Mouse (Mus musculus) forebrain, embryonic 13.5 days (tissue): ENCODE results near the gene Ddx54. TPM values are rescaled to one million over a fixed set of nuclear protein-coding genes. Genes with fewer than 3 reads are reported as not detected.

ENCODE experiments used
- ATAC-seq: fragments of 200-750 bp; cut with Nextera tagmentation; 2 replicates; pipeline ENCODE4 v1.8.0; 2017
- H3K27ac ChIP-seq: fragments of 300-500 bp; sonication (generic); 2 replicates; pipeline ENCODE4 v1.5.1; 2015; ENCODE audit warnings: inconsistent platforms, mild to moderate bottlenecking, moderate library complexity
- H3K27me3 ChIP-seq: fragments of 300-500 bp; sonication (generic); 2 replicates; pipeline ENCODE4 v1.6.1; 2015; ENCODE audit warnings: mild to moderate bottlenecking, inconsistent platforms
- H3K36me3 ChIP-seq: fragments of 300-500 bp; sonication (generic); 2 replicates; pipeline ENCODE4 v1.6.1; 2015; ENCODE audit warnings: mild to moderate bottlenecking, inconsistent platforms; ENCODE audit not compliant: poor library complexity, severe bottlenecking
- H3K4me1 ChIP-seq: fragments of 300-500 bp; sonication (generic); 2 replicates; pipeline ENCODE4 v1.6.1; 2015; ENCODE audit warnings: inconsistent platforms
- H3K4me2 ChIP-seq: fragments of 300-500 bp; sonication (generic); 2 replicates; pipeline ENCODE4 v1.6.1; 2015; ENCODE audit warnings: inconsistent platforms, mild to moderate bottlenecking, moderate library complexity
- H3K4me3 ChIP-seq: fragments of 300-500 bp; sonication (generic); 2 replicates; pipeline ENCODE4 v1.5.1; 2015; ENCODE audit warnings: mild to moderate bottlenecking, inconsistent platforms
- H3K9ac ChIP-seq: fragments of 300-500 bp; sonication (generic); 2 replicates; pipeline ENCODE4 v1.6.1; 2015; ENCODE audit warnings: mild to moderate bottlenecking, inconsistent platforms
- H3K9me3 ChIP-seq: fragments of 300-500 bp; sonication (generic); replicated peaks from 2 replicates; pipeline ENCODE4 v1.6.1; 2016; ENCODE audit warnings: inconsistent platforms
- WGBS: fragments of 180-500 bp; shearing (Covaris S2); methylation state at CpG from one replicate; pipeline ENCODE4 v1.1.7; 2015; 5-methylcytosine and 5-hydroxymethylcytosine counted together
- polyA plus RNA-seq: library from polyadenylated mRNA; unstranded; fragments of >200 nt; fragmentation: Nextera tagmentation; extraction: Ambion mirVana; gene quantifications from 2 replicates; pipeline ENCODE4 v1.2.1, GENCODE M21; 2015

Gene Ddx54
- polyA plus RNA-seq, 1 experiment from 2014 or later, result 45.3 TPM

DNA sequence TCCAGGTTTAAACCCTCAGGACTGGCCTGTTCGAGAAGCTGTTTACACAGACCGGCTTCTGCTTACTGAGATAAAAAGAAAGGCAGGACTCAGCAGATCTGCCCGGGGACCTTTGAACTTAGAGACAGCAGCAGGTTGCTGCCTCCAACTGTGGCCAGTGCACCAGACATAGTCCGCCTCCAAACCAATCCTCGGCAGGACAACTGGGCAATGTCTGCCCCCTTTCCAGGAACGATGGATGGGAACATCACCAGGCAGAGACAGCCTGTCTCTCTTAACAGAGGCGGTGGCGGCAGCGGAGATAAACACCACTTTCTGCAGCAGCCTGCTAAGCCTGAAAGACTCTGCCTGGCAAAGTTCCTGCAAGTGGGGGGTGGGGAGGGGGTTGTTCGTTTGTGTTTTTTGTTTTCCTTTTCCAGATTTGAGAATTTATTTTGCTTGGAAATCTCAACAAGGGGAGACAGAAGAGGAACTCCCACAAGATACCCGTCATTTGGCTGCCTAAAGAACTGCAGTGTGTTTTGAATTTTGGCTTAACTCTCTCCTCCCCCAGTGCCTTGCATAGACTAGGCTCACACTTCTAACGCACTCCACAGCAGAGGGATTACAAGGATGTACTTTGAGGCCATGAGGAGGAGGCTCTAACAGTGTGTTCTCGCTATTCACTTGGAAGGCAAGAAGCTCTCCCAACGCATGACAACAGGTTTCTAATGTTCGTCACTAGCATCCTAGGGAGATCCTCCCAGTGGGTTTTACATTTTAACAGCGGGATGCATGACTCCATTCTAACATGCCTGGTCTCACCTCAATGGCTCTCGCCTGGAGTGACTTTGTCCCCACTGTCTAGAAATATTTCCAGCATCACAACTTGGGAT, 25.6 kb upstream of the Ddx54 start:
- no peaks in the 10 kb centered on the region for H3K9me3 ChIP-seq
- H3K4me3 ChIP-seq, result peak overlapping the region; percentile 68
- H3K4me2 ChIP-seq, result peak overlapping the region; percentile 99
- no peak for ATAC-seq
- WGBS, result 11% methylated on average over 17 of the region's 17 CpGs
- H3K27me3 ChIP-seq, result no peaks in the 10 kb centered on the region
- H3K9ac ChIP-seq, result peak overlapping the region; percentile 41
- peaks cover 26% of the 10 kb centered on the region for H3K36me3 ChIP-seq
- H3K4me1 ChIP-seq, result peaks cover 34% of the 10 kb centered on the region
- H3K27ac ChIP-seq, result peak overlapping the region; percentile 37; the same call in 1 of the 2 replicates

DNA sequence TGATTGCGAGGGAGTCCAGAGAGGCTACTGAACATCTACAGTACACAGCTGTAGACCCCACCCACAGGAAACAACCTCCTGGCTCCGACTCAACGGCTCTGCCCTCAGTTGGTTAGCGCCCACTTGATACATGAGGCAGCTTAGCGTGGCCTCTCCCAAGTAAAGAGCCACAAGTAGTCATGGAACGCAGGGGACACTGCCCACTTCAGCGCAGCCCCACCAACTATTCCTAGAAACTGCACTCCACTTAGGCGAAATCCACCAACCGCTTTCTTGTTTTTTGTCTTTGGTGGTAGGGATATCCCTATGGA, 25.0 kb upstream of the Ddx54 start:
- no peaks in the 10 kb centered on the region for H3K27me3 ChIP-seq
- H3K9me3 ChIP-seq, result no peaks in the 10 kb centered on the region
- peak overlapping the region; percentile 99 for H3K4me2 ChIP-seq
- H3K27ac ChIP-seq, result 0 out of 2 replicates have a peak overlapping the region, but pooled peaks have one; percentile 37
- peak overlapping the region; percentile 88 for H3K9ac ChIP-seq
- peak overlapping the region; percentile 68 for H3K4me3 ChIP-seq
- WGBS, result 36% methylated on average over 9 of the region's 9 CpGs
- H3K4me1 ChIP-seq, result peaks cover 34% of the 10 kb centered on the region
- no peak for ATAC-seq
- peaks cover 22% of the 10 kb centered on the region for H3K36me3 ChIP-seq

DNA sequence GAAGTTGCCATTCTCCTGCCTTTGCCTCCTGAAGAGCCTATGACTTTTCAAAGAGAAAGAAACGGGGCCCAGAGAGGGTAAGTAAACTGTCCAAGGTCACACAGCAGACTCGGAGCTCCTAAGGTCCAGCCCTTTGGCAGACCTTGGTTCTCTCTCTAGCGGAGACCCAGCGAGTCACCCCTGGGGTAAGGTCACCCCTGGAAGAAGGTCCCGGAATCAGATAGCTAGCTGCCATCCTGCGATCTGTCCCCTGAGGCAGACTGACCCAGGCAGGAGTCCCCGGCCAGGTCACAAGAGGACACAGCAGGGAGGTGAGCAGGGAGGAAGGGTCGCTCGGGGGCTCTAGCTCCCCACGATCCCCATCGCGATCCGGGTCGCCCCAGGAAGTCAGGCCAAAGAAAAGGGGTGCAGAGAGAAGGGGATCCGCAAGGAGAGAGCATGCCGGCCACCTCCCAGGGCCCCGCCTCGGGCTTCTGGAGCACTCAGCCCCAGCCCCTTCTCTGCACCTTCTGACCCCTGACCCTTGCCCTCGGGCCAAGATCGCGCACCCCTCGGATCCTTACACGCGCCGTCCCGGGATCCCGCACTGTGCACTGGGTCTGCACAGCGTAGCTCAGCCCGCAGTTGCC, 24.5 kb upstream of the Ddx54 start:
- peak overlapping the region; percentile 59; the same call in 1 of the 2 replicates for H3K27ac ChIP-seq
- ATAC-seq, result no peak

DNA sequence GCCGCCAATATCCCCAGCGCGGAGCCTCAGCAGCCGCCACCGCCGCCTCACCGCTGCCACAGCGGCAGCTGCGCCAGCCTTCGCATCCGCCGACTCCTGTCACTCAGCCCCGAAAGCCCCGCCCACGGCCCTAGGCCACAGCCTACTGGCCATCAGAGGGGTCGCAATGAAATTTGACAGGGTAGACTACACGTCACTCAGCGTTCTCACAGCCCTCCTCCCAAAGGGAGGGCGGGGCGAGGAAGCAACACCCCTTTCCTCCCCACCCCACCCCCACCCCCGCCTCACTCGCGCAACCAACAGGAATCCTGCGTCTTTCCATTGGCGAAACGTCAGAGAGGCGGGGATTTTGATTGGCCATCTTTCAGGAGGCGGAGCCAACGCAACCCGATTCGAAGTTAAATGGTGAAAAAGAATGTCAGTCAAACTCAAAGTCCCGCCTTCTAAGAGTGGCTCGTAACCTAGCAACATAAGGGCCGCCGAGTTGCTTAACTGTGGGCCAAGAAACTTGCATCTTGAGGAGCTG, 23.9 kb upstream of the Ddx54 start, which contains the start of the genes Tpcn1 and Iqcd:
Gene Tpcn1 (minus strand): TSS at position 105 of the 526 bp plus-strand sequence.
Gene Iqcd (plus strand): TSS at position 448 of the 526 bp plus-strand sequence.
- H3K36me3 ChIP-seq, result peaks cover 11% of the 10 kb centered on the region
- peak within 1 kb of the TSS; percentile 88 for H3K9ac ChIP-seq
- peak within 1 kb of the TSS; percentile 59; the same call in 1 of the 2 replicates for H3K27ac ChIP-seq
- ATAC-seq, result peak; percentile 99
- under 1% methylated on average over 35 of the region's 35 CpGs for WGBS
- H3K9me3 ChIP-seq, result no peaks in the 10 kb centered on the region
- peak within 1 kb of the TSS; percentile 68 for H3K4me3 ChIP-seq
- peaks cover 34% of the 10 kb centered on the region for H3K4me1 ChIP-seq
- H3K4me2 ChIP-seq, result peak within 1 kb of the TSS; percentile 99
- no peaks in the 10 kb centered on the region for H3K27me3 ChIP-seq

More for the DNA sequence above, 24.5 kb upstream of the Ddx54 start:
- H3K4me1 ChIP-seq, result peaks cover 34% of the 10 kb centered on the region
- H3K27me3 ChIP-seq, result no peaks in the 10 kb centered on the region
- H3K9ac ChIP-seq, result peak overlapping the region; percentile 88
- H3K9me3 ChIP-seq, result no peaks in the 10 kb centered on the region
- H3K4me3 ChIP-seq, result peak overlapping the region; percentile 68
- peaks cover 17% of the 10 kb centered on the region for H3K36me3 ChIP-seq
- 3% methylated on average over 29 of the region's 29 CpGs for WGBS
- peak overlapping the region; percentile 99 for H3K4me2 ChIP-seq

DNA sequence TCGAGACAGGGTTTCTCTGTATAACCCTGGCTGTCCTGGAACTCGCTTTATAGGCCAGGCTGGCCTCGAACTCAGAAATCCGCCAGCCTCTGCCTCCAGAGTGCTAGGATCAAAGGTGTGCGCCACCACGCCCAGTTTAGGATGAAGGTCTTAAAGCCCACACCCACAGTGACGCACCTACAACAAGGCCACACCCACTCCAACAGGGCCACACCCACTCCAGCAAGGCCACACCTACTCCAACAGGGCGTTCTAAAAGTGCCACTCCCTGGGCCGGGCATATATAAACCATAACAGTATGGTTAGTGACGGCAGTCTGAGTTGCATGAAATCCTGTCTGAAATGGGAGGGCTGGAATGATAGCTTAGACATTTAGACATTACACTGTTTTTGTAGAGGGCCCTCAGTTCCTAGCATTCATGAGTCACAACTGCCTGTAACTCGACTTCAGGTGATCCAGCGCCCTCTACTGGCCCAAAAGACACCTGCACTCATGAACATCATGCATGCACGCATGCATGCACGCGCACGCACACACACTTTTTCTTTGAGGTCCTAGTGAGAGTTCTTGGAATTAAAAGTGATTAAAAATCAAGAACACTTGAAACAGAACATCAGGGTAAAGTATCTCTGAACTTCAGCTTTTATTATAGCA, 22.1 kb upstream of the Ddx54 start:
- Histone ChIP-seq H3K36me3 (no peaks in the 10 kb centered on the region), H3K27me3 (no peaks in the 10 kb centered on the region), H3K4me1 (peaks cover 30% of the 10 kb centered on the region), H3K9ac (no peak overlapping the region), H3K27ac (no peak overlapping the region), H3K4me2 (no peak overlapping the region), H3K9me3 (no peaks in the 10 kb centered on the region), H3K4me3 (no peak overlapping the region)
- ATAC-seq, result no peak
- 79% methylated on average over 16 of the region's 16 CpGs for WGBS

DNA sequence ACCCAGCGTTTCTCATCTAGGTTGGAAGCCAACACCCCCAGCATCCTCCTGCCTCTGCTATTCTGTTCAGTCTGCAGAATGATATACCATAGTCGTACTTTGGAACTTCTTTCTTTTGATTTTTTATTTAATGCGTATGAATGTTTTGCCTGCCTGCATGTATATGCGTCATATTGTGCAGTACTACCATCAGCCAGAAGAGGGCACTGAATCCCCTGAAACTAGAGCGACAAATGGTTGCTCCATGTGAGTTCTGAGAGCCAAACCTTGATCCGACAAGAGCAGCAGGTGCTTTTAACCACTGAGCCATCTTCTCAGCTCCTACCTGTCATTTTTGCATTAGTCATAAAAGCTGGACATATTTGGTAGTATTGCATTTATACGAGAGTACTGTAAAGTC, 20.4 kb upstream of the Ddx54 start:
- no peaks in the 10 kb centered on the region for H3K27me3 ChIP-seq
- no peak for ATAC-seq
- WGBS, result 71% methylated on average over 7 of the region's 7 CpGs
- H3K4me1 ChIP-seq, result peaks cover 24% of the 10 kb centered on the region
- no peak overlapping the region for H3K9ac ChIP-seq
- H3K4me3 ChIP-seq, result no peak overlapping the region
- no peaks in the 10 kb centered on the region for H3K9me3 ChIP-seq
- no peak overlapping the region for H3K27ac ChIP-seq
- no peak overlapping the region for H3K4me2 ChIP-seq
- H3K36me3 ChIP-seq, result no peaks in the 10 kb centered on the region

DNA sequence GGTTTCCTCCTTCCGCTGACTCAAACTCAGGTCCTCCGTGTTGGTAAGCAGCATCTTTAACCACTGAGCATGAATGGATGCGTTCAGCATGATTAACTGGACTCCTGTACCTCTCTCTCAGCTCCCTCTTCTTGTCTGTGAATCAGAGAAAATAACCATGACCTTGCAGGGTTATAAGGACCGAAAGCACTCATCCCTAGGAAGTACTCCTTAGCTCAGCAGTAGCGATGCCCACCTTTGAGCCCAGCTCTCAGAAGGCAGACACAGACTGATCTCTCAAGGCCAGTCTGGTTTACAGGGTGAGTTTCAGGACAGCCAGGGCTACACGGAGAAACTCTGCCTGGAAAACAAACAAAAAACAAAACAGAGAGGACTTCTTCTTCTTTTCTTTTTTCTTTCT, 18.1 kb upstream of the Ddx54 start:
- Histone ChIP-seq H3K27me3 (no peaks in the 10 kb centered on the region), H3K9ac (no peak overlapping the region), H3K4me1 (peaks cover 9% of the 10 kb centered on the region; the same call in 1 of the 2 replicates), H3K27ac (no peak overlapping the region), H3K4me2 (no peak overlapping the region), H3K4me3 (no peak overlapping the region), H3K9me3 (no peaks in the 10 kb centered on the region), H3K36me3 (no peaks in the 10 kb centered on the region)
- WGBS, result 87% methylated on average over 6 of the region's 6 CpGs
- no peak for ATAC-seq

DNA sequence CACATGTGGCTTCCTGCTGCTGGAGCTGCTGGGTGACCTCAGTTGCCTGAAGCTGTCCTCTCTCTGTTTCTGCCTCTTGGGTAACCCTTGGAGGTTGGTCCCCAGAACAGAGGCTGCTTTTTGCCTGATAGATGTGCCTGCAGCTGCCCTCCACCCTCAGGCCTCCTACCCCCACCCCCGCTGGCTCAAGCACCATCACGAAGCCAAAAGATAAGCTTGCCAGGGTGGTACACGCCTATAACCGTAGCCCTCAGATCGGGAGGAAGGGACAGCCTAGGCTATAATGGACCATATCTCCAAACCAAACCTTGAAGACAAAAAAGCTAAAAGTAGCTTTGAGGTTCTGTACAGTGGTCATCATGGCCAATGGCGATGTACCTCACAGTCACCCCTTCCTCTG, 12.9 kb upstream of the Ddx54 start:
- Histone ChIP-seq H3K4me3 (no peak overlapping the region), H3K9ac (no peak overlapping the region), H3K36me3 (no peaks in the 10 kb centered on the region), H3K27me3 (no peaks in the 10 kb centered on the region), H3K9me3 (no peaks in the 10 kb centered on the region), H3K4me2 (no peak overlapping the region), H3K4me1 (peaks cover 9% of the 10 kb centered on the region; the same call in 1 of the 2 replicates), H3K27ac (no peak overlapping the region)
- no peak for ATAC-seq
- 97% methylated on average over 6 of the region's 6 CpGs for WGBS

DNA sequence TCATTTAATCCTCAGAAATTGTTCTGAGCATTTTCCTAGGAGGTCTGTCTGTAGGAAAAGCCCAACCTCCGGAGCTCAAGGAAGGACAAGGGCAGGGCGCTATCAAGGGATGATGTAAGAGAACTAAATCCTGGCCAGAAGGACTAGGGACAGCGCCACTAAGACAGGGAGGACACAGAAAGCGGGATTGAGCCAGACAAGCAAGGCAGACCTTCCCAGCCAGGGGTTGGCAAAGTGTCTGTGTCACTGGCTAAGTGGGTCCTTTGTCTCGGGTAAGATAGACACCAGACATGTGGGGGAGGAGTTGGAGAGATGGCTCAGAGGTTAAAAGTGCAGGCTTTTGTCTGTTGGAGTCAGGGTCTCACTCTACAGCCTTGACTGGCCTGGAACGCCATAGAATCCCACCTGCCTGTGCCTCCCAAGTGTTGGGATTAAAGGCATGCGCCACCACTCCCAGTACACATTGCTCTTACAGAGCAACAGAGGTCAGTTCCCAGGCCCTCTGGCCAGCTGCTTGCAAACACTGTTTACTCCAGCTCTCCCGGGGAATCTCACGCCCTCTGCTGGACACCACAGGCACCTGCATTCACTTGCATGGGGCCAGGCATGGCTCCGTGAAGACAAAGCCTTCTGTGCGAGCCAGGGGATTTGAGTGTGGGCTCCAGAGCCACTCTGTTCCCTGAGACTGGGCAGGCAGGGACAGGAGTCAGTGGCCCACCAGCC, 11.4 kb upstream of the Ddx54 start:
- no peak for ATAC-seq
- Histone ChIP-seq H3K27me3 (no peaks in the 10 kb centered on the region), H3K4me3 (no peak overlapping the region), H3K36me3 (no peaks in the 10 kb centered on the region), H3K4me2 (no peak overlapping the region), H3K4me1 (peaks cover 5% of the 10 kb centered on the region; the same call in 1 of the 2 replicates), H3K27ac (no peak overlapping the region), H3K9ac (no peak overlapping the region), H3K9me3 (no peaks in the 10 kb centered on the region)
- WGBS, result 61% methylated on average over 11 of the region's 11 CpGs

DNA sequence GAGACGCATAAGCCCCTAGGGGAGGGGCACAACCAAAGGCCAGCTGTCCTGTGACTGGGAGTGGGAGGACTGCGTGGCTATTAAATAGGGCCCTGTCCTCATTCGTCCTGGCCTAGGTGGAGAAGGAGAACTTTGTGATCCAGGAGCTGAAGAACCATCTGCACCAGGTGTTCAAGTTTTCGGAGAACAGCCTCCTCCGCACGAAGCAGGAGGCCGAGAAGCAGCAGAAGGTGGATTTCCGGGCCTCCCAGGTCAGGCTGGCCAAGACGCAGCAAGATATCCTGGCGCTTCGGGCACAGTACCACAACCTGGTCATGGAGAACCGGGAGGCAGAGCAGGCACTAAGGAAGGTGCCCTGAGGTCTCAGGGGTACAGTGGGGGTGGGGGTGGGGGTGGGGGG, 10.3 kb upstream of the Ddx54 start:
- Histone ChIP-seq H3K4me2 (no peak overlapping the region), H3K9me3 (no peaks in the 10 kb centered on the region), H3K27ac (no peak overlapping the region), H3K4me1 (peaks cover 5% of the 10 kb centered on the region; the same call in 1 of the 2 replicates), H3K27me3 (no peaks in the 10 kb centered on the region), H3K36me3 (0 out of 2 replicates have a peak, but pooled peaks cover 3% of the 10 kb centered on the region), H3K4me3 (no peak overlapping the region), H3K9ac (no peak overlapping the region)
- no peak for ATAC-seq
- WGBS, result 93% methylated on average over 12 of the region's 12 CpGs

DNA sequence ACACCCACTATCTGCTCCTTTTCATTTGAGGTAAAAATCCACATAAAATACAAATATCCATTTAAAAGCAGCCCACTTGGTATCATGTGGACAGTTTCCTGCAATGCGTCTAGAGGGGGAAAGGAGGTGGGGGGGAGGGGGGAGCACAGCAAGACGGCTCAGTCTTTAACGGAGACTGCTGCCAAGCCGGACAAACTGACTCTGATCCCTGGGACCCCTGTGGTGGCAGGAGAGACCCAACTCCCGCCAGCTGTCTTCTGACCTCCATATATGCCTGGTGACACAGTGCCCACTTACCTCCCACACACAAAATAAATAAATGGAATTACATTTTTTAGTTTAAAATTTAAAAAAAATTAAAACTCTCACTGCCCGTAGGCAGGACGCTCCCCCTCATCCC, 9.0 kb upstream of the Ddx54 start:
- no peak for ATAC-seq
- Histone ChIP-seq H3K4me3 (no peak overlapping the region), H3K27me3 (no peaks in the 10 kb centered on the region), H3K27ac (no peak overlapping the region), H3K9ac (no peak overlapping the region), H3K4me2 (no peak overlapping the region), H3K9me3 (no peaks in the 10 kb centered on the region), H3K4me1 (peaks cover 5% of the 10 kb centered on the region; the same call in 1 of the 2 replicates), H3K36me3 (0 out of 2 replicates have a peak, but pooled peaks cover 3% of the 10 kb centered on the region)
- 51% methylated on average over 7 of the region's 7 CpGs for WGBS
